Mouse (Mus musculus): ENCODE data around the gene Pramel5.
"Not testable (repeated sequence)": the region's sequence is repeated elsewhere in the genome, so short reads cannot be mapped to it uniquely, and the experiment has no call there.

DNA sequence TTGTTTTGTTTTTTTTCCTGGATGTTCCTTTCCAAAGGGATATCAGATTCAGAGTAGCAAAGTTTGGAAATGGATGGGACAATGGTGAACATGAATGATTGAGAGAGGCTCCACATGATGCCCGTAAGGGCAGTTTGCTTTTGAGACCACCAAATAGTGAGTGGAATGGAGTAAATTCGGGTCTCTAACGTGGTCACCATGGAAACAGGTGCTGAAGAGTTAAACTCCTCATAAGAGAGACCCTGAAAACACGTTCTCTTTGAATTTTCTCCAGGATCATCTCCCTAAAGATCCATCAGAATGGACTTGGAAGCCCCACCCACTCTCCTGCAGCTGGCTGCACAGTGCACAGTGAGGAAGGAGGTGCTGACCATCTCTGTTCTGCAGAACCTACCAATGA lies 49.7 kb upstream of the Pramel5 start, which contains the start of gene Gm13128:
- TF ChIP-seq CTCF, POLR2A (IDR thresholded peaks at IDR 0.05; ENCODE audit: extremely low read depth, insufficient read depth, low read length): not testable (repeated sequence)

Data from cortical plate, adult 2 months (tissue).